Mouse (Mus musculus) embryonic fibroblast, embryonic 13.5 days (primary cell): Measurements from ENCODE around the gene Olfr419.

Experiments used
- CTCF ChIP-seq: IDR thresholded peaks from 2 replicates; pipeline ENCODE4 v1.5.1; 2011; ENCODE audit warnings: mild to moderate bottlenecking, control low read depth, low read length, moderate library complexity, borderline replicate concordance; ENCODE audit not compliant: insufficient read depth
- POLR2A ChIP-seq: IDR thresholded peaks from 2 replicates; pipeline ENCODE4 v1.6.1; 2011; ENCODE audit warnings: low read depth, mild to moderate bottlenecking, control low read depth, low read length, moderate library complexity

GRCm38 (mm10) chr1:174246080-174246479 lies 5.8 kb downstream of the Olfr419 start:
- TF ChIP-seq POLR2A (no peak), CTCF (no peak)
